Mouse (Mus musculus) erythroblast, embryonic 14.5 days (primary cell): ENCODE measurements around the gene Mcu.

ENCODE experiments used
- GATA1 ChIP-seq: IDR thresholded peaks from 2 replicates; pipeline ENCODE4 v1.6.1; 2012; ENCODE audit warnings: low read length, inconsistent platforms, mixed read lengths
- TAL1 ChIP-seq: IDR thresholded peaks from 3 replicates; pipeline ENCODE4 v1.6.1; 2012; ENCODE audit warnings: low read length, inconsistent platforms, mixed read lengths

- no peak for TF ChIP-seq GATA1
- TF ChIP-seq TAL1: no peak
These were observed 47.6 kb downstream of the Mcu start for GRCm38 (mm10) chr10:59568665-59569480.
